Mouse (Mus musculus) heart, adult 2 months (tissue): ENCODE measurements around the gene Ccnd3.

Source experiments
- CTCF ChIP-seq: fragments of 200-600 bp; IDR thresholded peaks from 2 replicates; pipeline ENCODE4 v1.8.1; 2022; ENCODE audit warnings: antibody characterized with exemption, mild to moderate bottlenecking, moderate library complexity
- POLR2A ChIP-seq: fragments of 200-500 bp; IDR thresholded peaks from 2 replicates; pipeline ENCODE4 v1.6.1; 2011; ENCODE audit warnings: mild to moderate bottlenecking, low read depth, low read length, control low read depth; ENCODE audit not compliant: insufficient read depth

DNA sequence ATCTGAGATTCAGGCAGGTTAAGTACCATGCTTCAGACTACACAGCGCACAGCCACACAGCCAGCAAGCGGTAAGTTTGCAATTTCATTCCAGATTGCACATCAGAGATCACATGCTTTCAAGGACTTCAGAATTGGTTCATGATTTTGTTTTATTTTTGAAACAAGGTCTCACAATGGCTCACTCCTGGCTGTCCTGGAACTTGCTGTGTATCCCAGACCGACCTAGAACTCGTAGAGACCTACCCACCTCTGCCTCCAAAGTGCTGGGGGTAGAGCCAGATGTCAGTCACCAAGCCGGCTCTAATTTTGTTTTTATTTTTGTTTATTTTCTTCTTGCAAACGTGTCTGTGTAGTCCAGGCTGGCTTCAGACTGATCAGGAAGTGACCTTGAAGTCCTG lies 58.0 kb downstream of the Ccnd3 start:
- TF ChIP-seq CTCF, result no peak
- no peak for TF ChIP-seq POLR2A
